Mouse (Mus musculus): ENCODE results near the gene Gm20403. TPM values are rescaled to one million over a fixed set of nuclear protein-coding genes. Genes with fewer than 3 reads are reported as not detected.
A peak's percentile ranks its signal among the peaks of the same experiment; 100 is the strongest.

Gene Gm20403
- polyA plus RNA-seq, 1 experiment from 2014 or later = not detected

- no peak for ATAC-seq (ENCODE audit: insufficient number of reproducible peaks, low FRiP score, low TSS enrichment, low read depth)
- Histone ChIP-seq H3K4me2 (replicated peaks) (no peak overlapping the region), H3K27ac (replicated peaks) (no peak overlapping the region), H3K9ac (no peak overlapping the region), H3K4me1 (0 out of 2 replicates have a peak, but pooled peaks cover 6% of the 10 kb centered on the region), H3K27me3 (no peaks in the 10 kb centered on the region), H3K36me3 (no peaks in the 10 kb centered on the region), H3K9me3 (replicated peaks) (no peaks in the 10 kb centered on the region), H3K4me3 (replicated peaks) (no peak overlapping the region)
- 85% methylated on average over 4 of the region's 4 CpGs for WGBS
These were observed 2.1 kb upstream of the Gm20403 start for GRCm38 (mm10) chr12:54988323-54988850.

DNA sequence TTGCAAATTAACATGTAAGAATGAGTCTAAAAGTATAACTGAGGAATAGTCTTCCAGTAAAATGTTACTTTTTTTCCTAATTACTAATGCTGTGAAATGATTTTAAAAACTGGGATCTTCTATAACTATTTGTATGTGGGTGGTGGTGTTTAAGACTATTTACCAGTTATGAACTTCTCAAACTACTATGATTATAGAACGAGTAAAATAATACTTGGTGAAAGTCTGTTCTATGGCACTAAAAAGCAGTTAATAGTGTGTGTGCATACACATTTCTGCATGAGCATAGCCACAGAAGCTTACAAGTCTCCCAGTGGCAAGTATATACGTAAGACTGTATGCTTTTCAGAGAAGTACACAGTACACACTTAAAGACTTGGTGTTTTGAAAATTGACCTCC is 827 bp upstream of the Gm20403 start:
- Histone ChIP-seq H3K27ac (replicated peaks) (no peak overlapping the region), H3K4me1 (0 out of 2 replicates have a peak, but pooled peaks cover 6% of the 10 kb centered on the region), H3K27me3 (no peaks in the 10 kb centered on the region), H3K4me2 (replicated peaks) (no peak overlapping the region), H3K9me3 (replicated peaks) (no peaks in the 10 kb centered on the region), H3K36me3 (no peaks in the 10 kb centered on the region), H3K9ac (no peak overlapping the region), H3K4me3 (replicated peaks) (no peak overlapping the region)
- no peak for ATAC-seq (ENCODE audit: insufficient number of reproducible peaks, low FRiP score, low TSS enrichment, low read depth)
- WGBS = 78% methylated on average over 2 of the region's 2 CpGs

GRCm38 (mm10) chr12:54985257-54986051 is 875 bp downstream of the Gm20403 start:
- peak overlapping the region; percentile 89 for H3K27ac ChIP-seq (replicated peaks)
- no peaks in the 10 kb centered on the region for H3K27me3 ChIP-seq
- peak overlapping the region; percentile 88 for H3K4me3 ChIP-seq (replicated peaks)
- peak; percentile 53 for ATAC-seq (ENCODE audit: insufficient number of reproducible peaks, low FRiP score, low TSS enrichment, low read depth)
- under 1% methylated on average over 103 of the region's 117 CpGs for WGBS
- no peaks in the 10 kb centered on the region for H3K9me3 ChIP-seq (replicated peaks)
- peak overlapping the region; percentile 82 for H3K4me2 ChIP-seq (replicated peaks)
- H3K4me1 ChIP-seq = 0 out of 2 replicates have a peak, but pooled peaks cover 6% of the 10 kb centered on the region
- no peaks in the 10 kb centered on the region for H3K36me3 ChIP-seq
- H3K9ac ChIP-seq = peak overlapping the region; percentile 82

- Histone ChIP-seq H3K9me3 (replicated peaks) (no peaks in the 10 kb centered on the region), H3K36me3 (no peaks in the 10 kb centered on the region), H3K4me3 (replicated peaks) (peak overlapping the region; percentile 88), H3K27me3 (no peaks in the 10 kb centered on the region), H3K9ac (peak overlapping the region; percentile 82), H3K4me1 (0 out of 2 replicates have a peak, but pooled peaks cover 6% of the 10 kb centered on the region), H3K4me2 (replicated peaks) (peak overlapping the region; percentile 82), H3K27ac (replicated peaks) (peak overlapping the region; percentile 89)
- WGBS = 1% methylated on average over 42 of the region's 42 CpGs
- peak; percentile 79 for ATAC-seq (ENCODE audit: insufficient number of reproducible peaks, low FRiP score, low TSS enrichment, low read depth)
These were observed 1.6 kb downstream of the Gm20403 start for GRCm38 (mm10) chr12:54984701-54985256.

DNA sequence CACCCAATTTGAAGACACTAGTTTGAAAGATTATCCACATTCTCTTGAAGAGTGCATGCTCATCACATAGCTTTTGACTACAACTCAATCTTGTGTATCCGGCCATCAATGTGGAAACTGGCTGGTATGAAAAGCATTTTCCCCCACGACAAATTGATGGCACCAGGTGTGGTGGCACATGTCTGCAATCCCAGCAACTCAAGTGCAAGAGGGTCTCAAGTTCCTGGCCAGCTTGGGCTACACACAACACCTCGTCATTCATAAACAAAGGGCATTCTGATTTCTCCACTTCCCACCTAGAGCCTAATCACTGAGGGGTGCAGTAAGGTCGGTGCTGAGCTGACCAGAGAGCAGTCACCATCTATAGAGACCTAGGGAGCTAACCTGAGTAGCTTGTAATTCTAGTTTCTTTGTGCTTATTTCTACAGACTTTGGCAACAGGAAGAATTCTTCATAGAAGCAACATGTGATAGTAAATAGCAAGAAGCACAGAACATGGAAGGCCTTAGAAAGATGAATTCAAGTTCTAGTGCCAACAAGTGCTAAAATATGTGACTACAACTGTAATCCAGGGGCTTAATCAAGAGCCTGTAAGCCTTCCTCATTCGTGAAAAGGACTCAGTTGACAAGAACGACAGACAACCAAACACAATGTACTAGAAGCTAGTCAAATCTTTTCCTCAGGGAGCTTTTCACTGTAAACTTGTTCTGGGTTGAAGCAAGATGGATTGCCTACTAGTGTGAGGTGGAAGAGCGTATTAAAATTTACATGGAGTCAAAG is 3.2 kb downstream of the Gm20403 start:
- ATAC-seq (ENCODE audit: insufficient number of reproducible peaks, low FRiP score, low TSS enrichment, low read depth) = no peak
- H3K9ac ChIP-seq = no peak overlapping the region
- 0 out of 2 replicates have a peak, but pooled peaks cover 6% of the 10 kb centered on the region for H3K4me1 ChIP-seq
- no peaks in the 10 kb centered on the region for H3K27me3 ChIP-seq
- WGBS = 67% methylated on average over 7 of the region's 7 CpGs
- no peak overlapping the region for H3K4me2 ChIP-seq (replicated peaks)
- no peak overlapping the region for H3K27ac ChIP-seq (replicated peaks)
- H3K9me3 ChIP-seq (replicated peaks) = no peaks in the 10 kb centered on the region
- H3K36me3 ChIP-seq = no peaks in the 10 kb centered on the region
- H3K4me3 ChIP-seq (replicated peaks) = no peak overlapping the region

DNA sequence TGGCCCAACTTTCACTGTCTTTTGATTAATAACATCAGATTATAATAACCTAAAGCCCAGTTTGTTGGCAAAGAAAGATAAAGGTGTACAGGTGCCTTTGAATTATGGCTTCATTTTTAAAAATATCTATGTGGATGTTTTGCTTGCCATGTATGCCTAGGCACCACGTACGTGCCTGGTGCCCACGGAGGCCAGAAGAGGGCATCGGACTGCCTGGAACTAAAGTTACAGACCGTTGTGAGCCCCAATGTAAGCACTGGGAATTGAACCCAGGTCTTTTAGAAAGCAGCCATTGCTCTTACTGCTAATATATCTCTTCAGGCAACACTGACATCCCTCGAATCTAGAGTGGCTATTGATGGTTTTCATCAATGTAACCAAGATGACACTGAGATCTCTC is 4.4 kb downstream of the Gm20403 start:
- Histone ChIP-seq H3K9me3 (replicated peaks) (no peaks in the 10 kb centered on the region), H3K4me1 (0 out of 2 replicates have a peak, but pooled peaks cover 6% of the 10 kb centered on the region), H3K4me2 (replicated peaks) (no peak overlapping the region), H3K4me3 (replicated peaks) (no peak overlapping the region), H3K36me3 (no peaks in the 10 kb centered on the region), H3K27me3 (no peaks in the 10 kb centered on the region), H3K9ac (no peak overlapping the region), H3K27ac (replicated peaks) (no peak overlapping the region)
- ATAC-seq (ENCODE audit: insufficient number of reproducible peaks, low FRiP score, low TSS enrichment, low read depth) = no peak
- 67% methylated on average over 6 of the region's 6 CpGs for WGBS

- H3K27me3 ChIP-seq = no peaks in the 10 kb centered on the region
- 84% methylated on average over 5 of the region's 5 CpGs for WGBS
- ATAC-seq (ENCODE audit: insufficient number of reproducible peaks, low FRiP score, low TSS enrichment, low read depth) = no peak
- no peaks in the 10 kb centered on the region for H3K9me3 ChIP-seq (replicated peaks)
- no peak overlapping the region for H3K9ac ChIP-seq
- H3K4me1 ChIP-seq = peaks cover 9% of the 10 kb centered on the region; the same call in 1 of the 2 replicates
- H3K4me2 ChIP-seq (replicated peaks) = no peak overlapping the region
- no peaks in the 10 kb centered on the region for H3K36me3 ChIP-seq
- no peak overlapping the region for H3K27ac ChIP-seq (replicated peaks)
- no peak overlapping the region for H3K4me3 ChIP-seq (replicated peaks)
These were observed 5.4 kb downstream of the Gm20403 start for GRCm38 (mm10) chr12:54980939-54981338.

DNA sequence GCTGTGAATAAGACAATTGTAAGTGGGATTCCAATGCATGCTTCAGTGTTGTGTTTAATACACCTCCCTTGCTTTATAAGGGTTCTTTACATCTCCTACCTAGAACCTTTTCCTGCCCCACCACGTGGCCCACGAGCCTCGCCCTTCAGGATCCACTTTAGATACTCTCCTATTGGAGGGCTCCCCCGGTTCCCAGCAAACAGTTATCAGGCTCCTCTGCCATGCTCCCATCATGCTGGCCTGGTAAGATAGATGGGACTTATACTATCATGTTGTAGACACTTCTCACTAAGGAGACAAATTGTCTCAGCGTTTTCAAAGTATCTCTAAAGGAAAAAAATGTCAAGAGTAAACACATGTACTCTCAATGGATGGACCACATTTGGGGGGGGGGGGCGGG is 5.8 kb downstream of the Gm20403 start:
- H3K9me3 ChIP-seq (replicated peaks) = no peaks in the 10 kb centered on the region
- WGBS = 70% methylated on average over 6 of the region's 6 CpGs
- H3K4me2 ChIP-seq (replicated peaks) = no peak overlapping the region
- H3K27ac ChIP-seq (replicated peaks) = no peak overlapping the region
- H3K27me3 ChIP-seq = no peaks in the 10 kb centered on the region
- H3K9ac ChIP-seq = no peak overlapping the region
- H3K4me1 ChIP-seq = peaks cover 9% of the 10 kb centered on the region; the same call in 1 of the 2 replicates
- ATAC-seq (ENCODE audit: insufficient number of reproducible peaks, low FRiP score, low TSS enrichment, low read depth) = no peak
- no peak overlapping the region for H3K4me3 ChIP-seq (replicated peaks)
- H3K36me3 ChIP-seq = no peaks in the 10 kb centered on the region

GRCm38 (mm10) chr12:54969033-54969432 is 17.3 kb downstream of the Gm20403 start:
- H3K4me2 ChIP-seq (replicated peaks) = no peak overlapping the region
- H3K9ac ChIP-seq = no peak overlapping the region
- 78% methylated on average over 3 of the region's 3 CpGs for WGBS
- no peaks in the 10 kb centered on the region for H3K9me3 ChIP-seq (replicated peaks)
- H3K36me3 ChIP-seq = peaks cover 20% of the 10 kb centered on the region
- no peaks in the 10 kb centered on the region for H3K4me1 ChIP-seq
- ATAC-seq (ENCODE audit: insufficient number of reproducible peaks, low FRiP score, low TSS enrichment, low read depth) = no peak
- no peaks in the 10 kb centered on the region for H3K27me3 ChIP-seq
- H3K27ac ChIP-seq (replicated peaks) = no peak overlapping the region
- H3K4me3 ChIP-seq (replicated peaks) = no peak overlapping the region

GRCm38 (mm10) chr12:54965532-54966160 is 20.7 kb downstream of the Gm20403 start:
- Histone ChIP-seq H3K4me2 (replicated peaks) (no peak overlapping the region), H3K9ac (no peak overlapping the region), H3K27me3 (no peaks in the 10 kb centered on the region), H3K4me3 (replicated peaks) (no peak overlapping the region), H3K36me3 (peaks cover 7% of the 10 kb centered on the region; the same call in 1 of the 2 replicates), H3K9me3 (replicated peaks) (no peaks in the 10 kb centered on the region), H3K27ac (replicated peaks) (no peak overlapping the region), H3K4me1 (no peaks in the 10 kb centered on the region)
- 93% methylated on average over 4 of the region's 4 CpGs for WGBS
- ATAC-seq (ENCODE audit: insufficient number of reproducible peaks, low FRiP score, low TSS enrichment, low read depth) = no peak
